Mouse (Mus musculus): Measurements from ENCODE around the gene Twf2.

Gene Twf2

GRCm38 (mm10) chr9:106202819-106203636 lies at the start of gene Twf2:
Twf2 (plus strand) TSS chr9:106203108.
- in situ Hi-C loops (cut with MboI, MseI), result no loop called here

GRCm38 (mm10) chr9:106154106-106154505 lies 48.8 kb upstream of the Twf2 start:
- in situ Hi-C loops (cut with MboI, MseI), result loop anchor here (25.0 kb wide), 1 partner anchor 1133 kb away; the partner anchor contains the start of genes Cish and Mapkapk3

- in situ Hi-C loops (cut with MboI, MseI), result loop anchor here (25.0 kb wide), 1 partner anchor 1131 kb away; the partner anchor contains the start of genes Cish and Mapkapk3
These were observed 46.5 kb upstream of the Twf2 start for GRCm38 (mm10) chr9:106156419-106156818.

- in situ Hi-C loops (cut with MboI, MseI), result loop anchor here (25.0 kb wide), 1 partner anchor 1130 kb away; the partner anchor contains the start of genes Cish and Mapkapk3
These were observed 45.8 kb upstream of the Twf2 start for GRCm38 (mm10) chr9:106156921-106157622.

GRCm38 (mm10) chr9:106157623-106157925 lies 45.3 kb upstream of the Twf2 start:
- in situ Hi-C loops (cut with MboI, MseI), result loop anchor here (25.0 kb wide), 1 partner anchor 1130 kb away; the partner anchor contains the start of genes Cish and Mapkapk3

- in situ Hi-C loops (cut with MboI, MseI), result loop anchor here (25.0 kb wide), 1 partner anchor 1129 kb away; the partner anchor contains the start of genes Cish and Mapkapk3
These were observed 44.8 kb upstream of the Twf2 start, which contains the start of gene Glyctk for GRCm38 (mm10) chr9:106158037-106158491. Glyctk (minus strand) TSS chr9:106158138.

GRCm38 (mm10) chr9:106159237-106159636 lies 43.7 kb upstream of the Twf2 start:
- in situ Hi-C loops (cut with MboI, MseI), result loop anchor here (25.0 kb wide), 1 partner anchor 1128 kb away; the partner anchor contains the start of genes Cish and Mapkapk3

GRCm38 (mm10) chr9:106159784-106160301 lies 43.1 kb upstream of the Twf2 start:
- in situ Hi-C loops (cut with MboI, MseI), result loop anchor here (10.0 to 25.0 kb wide), 2 partner anchors 275 to 1127 kb away; partner anchors contain the start of genes Acy1, Cish and Mapkapk3

GRCm38 (mm10) chr9:106160426-106160825 lies 42.5 kb upstream of the Twf2 start:
- in situ Hi-C loops (cut with MboI, MseI), result loop anchor here (10.0 to 25.0 kb wide), 2 partner anchors 274 to 1127 kb away; partner anchors contain the start of genes Acy1, Cish and Mapkapk3

GRCm38 (mm10) chr9:106166709-106167108 lies 36.2 kb upstream of the Twf2 start:
- in situ Hi-C loops (cut with MboI, MseI), result loop anchor here (10.0 to 25.0 kb wide), 2 partner anchors 268 to 1121 kb away; partner anchors contain the start of genes Acy1, Cish and Mapkapk3

GRCm38 (mm10) chr9:106167241-106167640 lies 35.7 kb upstream of the Twf2 start:
- in situ Hi-C loops (cut with MboI, MseI), result loop anchor here (10.0 to 25.0 kb wide), 2 partner anchors 268 to 1120 kb away; partner anchors contain the start of genes Acy1, Cish and Mapkapk3

GRCm38 (mm10) chr9:106167703-106168102 lies 35.2 kb upstream of the Twf2 start:
- in situ Hi-C loops (cut with MboI, MseI), result loop anchor here (10.0 to 25.0 kb wide), 2 partner anchors 267 to 1120 kb away; partner anchors contain the start of genes Acy1, Cish and Mapkapk3

GRCm38 (mm10) chr9:106169006-106169405 lies 33.9 kb upstream of the Twf2 start:
- in situ Hi-C loops (cut with MboI, MseI), result loop anchor here (10.0 to 25.0 kb wide), 2 partner anchors 266 to 1118 kb away; partner anchors contain the start of genes Acy1, Cish and Mapkapk3

GRCm38 (mm10) chr9:106169917-106170316 lies 33.0 kb upstream of the Twf2 start:
- in situ Hi-C loops (cut with MboI, MseI), result loop anchor here (10.0 to 25.0 kb wide), 2 partner anchors 265 to 1117 kb away; partner anchors contain the start of genes Acy1, Cish and Mapkapk3

GRCm38 (mm10) chr9:106170556-106171345 lies 32.2 kb upstream of the Twf2 start, which contains the start of gene Wdr82:
Wdr82 (plus strand) TSS chr9:106170928.
- in situ Hi-C loops (cut with MboI, MseI), result loop anchor here (25.0 kb wide), 1 partner anchor 1117 kb away; the partner anchor contains the start of genes Cish and Mapkapk3

GRCm38 (mm10) chr9:106171346-106172158 lies 31.4 kb upstream of the Twf2 start:
- in situ Hi-C loops (cut with MboI, MseI), result loop anchor here (25.0 kb wide), 1 partner anchor 1116 kb away; the partner anchor contains the start of genes Cish and Mapkapk3

GRCm38 (mm10) chr9:106172527-106172926 lies 30.4 kb upstream of the Twf2 start:
- in situ Hi-C loops (cut with MboI, MseI), result loop anchor here (25.0 kb wide), 1 partner anchor 1115 kb away; the partner anchor contains the start of genes Cish and Mapkapk3

GRCm38 (mm10) chr9:106173363-106173762 lies 29.5 kb upstream of the Twf2 start:
- in situ Hi-C loops (cut with MboI, MseI), result loop anchor here (25.0 kb wide), 1 partner anchor 1114 kb away; the partner anchor contains the start of genes Cish and Mapkapk3

All from regulatory T cell (primary cell).